Mouse (Mus musculus) cerebellum, adult 11 months (tissue): ENCODE measurements around the gene Shc1.

ENCODE experiments used
- DNase-seq: peaks from one replicate; pipeline ENCODE4 v3.0.0; 2022

Gene Shc1

GRCm38 (mm10) chr3:89390699-89391662 is 27.3 kb upstream of the Shc1 start:
- DNase-seq = peak; percentile 57

DNA sequence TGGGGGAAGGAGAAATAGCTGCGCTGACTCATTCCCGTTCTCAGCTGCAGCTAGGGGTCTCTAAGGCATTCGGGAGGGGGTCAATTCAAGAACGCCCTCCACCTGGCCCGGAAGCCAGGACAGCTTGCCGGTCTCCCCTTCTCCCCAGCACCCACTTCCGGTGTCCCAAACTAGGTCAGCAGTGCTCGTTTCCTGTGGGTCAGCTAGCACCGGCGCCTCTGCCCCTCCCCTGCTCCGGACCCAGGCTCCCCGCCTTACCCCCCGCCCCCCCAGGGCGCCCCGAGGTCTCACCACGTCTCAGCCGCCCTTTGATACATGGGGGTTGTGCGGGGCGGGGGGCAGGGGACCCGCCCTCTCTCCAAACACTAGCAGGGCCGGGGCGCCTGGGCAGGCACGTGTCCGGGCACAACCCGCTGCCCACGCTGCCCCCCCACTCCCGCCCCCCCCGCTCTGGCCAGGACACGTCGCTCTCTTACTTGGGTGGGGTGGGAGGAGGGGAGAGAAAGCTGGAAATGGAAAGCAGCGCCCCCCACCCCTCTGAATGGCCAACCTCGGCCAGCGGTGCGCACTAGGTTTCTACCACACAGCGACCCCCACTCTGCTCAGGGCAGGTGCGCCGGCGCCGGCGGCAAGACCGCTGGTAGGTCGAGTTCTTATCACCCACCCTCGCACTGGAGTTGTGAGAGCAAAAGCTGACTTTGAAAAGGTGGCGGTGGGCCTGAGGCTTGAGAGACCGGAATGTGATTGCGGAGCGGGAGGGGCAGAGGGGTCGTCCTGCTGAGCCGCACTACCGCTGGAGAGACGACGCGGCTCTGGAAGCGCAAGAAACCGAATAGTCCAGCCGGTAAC is 26.4 kb upstream of the Shc1 start:
- peak; percentile 61 for DNase-seq

- peak; percentile 59 for DNase-seq
Observed at GRCm38 (mm10) chr3:89392871-89393311, 25.4 kb upstream of the Shc1 start.

DNA sequence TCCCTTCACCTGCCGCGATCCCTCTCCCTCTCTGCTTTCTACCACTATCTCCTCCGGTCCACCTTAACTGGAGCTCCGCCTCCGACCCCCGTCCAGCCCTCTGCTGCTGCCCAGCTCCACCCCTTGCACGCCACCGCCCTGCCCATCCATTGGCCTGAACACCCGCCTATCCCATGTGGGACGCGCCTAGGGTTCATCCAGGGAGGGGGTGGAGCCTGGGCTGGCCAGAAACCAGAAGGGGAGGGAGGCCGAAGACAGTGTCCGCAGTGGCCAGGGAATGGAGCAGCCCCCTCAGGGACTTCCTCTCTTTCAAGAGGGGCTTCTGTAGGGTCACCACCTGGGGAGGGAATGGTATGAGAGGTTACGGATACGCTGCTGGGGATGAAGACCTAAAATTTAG is 24.6 kb upstream of the Shc1 start:
- peak; percentile 99 for DNase-seq

DNA sequence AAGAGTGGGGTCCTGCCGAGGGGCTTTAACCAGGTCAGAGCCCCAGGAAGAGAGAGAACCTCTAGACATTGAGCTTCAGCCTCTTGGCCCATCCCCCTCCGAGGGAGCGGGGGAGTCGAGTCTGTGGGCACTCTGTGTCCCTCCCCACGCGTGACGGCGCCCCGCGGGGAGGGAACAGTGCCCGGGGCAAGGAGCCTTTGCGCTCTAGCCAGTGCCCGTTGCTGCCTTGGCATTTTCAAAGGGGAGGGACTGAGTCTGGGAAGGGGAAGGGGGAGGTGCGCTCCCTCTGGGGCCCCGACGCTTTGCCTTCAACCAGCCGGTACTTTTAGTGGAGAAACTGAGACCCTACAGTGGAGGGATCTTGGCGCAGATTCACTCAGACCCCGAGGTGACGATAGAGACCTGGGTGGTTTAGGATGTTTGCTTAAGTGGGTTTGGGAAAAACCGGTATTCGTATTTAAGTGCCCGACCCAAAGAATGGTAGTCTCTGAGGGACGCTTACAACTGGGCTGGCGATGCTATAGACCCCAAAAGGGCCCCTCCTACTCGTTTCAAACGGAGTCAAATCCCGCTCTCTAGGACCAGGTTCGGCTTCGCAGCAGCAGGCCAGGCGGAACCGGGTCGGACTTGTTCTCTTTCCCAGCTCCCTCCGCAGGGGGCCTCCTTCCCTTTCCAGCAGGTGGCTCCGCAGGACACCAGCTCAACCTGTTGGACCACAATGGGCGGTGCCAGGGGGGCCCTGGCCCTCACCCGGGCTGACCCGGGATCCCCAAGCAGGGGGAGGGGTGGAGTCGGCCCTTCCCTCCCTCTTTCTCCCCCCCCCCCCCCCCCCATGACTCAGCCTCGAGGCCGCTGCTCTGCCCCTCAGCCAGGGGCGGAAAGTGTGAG is 24.0 kb upstream of the Shc1 start, which contains the start of gene Zbtb7b:
Gene Zbtb7b (minus strand): TSS at position 771 of the 888 bp plus-strand sequence.
- peak; percentile 87 for DNase-seq

- DNase-seq = peak; percentile 84
Observed at GRCm38 (mm10) chr3:89394894-89395256, 23.4 kb upstream of the Shc1 start.

DNA sequence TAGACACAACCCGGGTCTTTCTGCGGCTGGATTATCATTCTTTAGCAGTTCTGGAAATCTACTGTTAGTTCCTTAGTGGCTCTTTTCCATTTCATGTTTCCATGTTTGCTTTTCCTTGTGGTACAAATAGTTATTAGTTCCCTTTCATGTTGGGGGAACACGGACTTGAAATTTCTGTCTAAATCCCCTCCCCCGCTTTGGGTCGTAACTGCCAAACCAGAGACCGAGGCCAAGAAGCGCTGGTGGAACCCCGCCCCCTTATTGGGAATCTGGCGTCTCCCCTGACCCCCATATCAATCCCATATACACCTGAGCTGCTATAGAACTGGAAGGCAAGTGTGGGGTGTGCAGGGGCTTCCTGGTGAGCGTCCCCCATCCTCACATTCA is 22.8 kb upstream of the Shc1 start:
- no peak for DNase-seq

- DNase-seq = peak; percentile 65
Observed at GRCm38 (mm10) chr3:89395806-89396653, 22.2 kb upstream of the Shc1 start.

DNA sequence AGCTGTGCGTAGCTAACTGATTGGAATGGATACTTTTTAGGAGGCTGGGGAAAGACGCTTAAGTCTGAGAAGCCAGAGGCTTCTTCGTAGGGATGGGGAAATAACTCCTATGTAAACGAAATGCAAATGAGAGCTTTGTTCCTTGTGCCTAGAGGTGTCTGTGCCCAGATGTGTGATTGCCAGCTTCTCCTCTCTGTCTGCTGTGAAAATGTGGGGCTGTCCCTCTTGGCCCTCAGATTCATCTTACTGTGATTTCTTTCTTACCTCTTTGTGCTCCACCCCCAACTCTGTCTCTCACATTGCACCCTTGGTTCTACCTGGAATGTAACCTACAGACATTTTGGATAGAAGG is 21.6 kb upstream of the Shc1 start:
- no peak for DNase-seq

GRCm38 (mm10) chr3:89401329-89401728 is 16.9 kb upstream of the Shc1 start:
- no peak for DNase-seq

DNA sequence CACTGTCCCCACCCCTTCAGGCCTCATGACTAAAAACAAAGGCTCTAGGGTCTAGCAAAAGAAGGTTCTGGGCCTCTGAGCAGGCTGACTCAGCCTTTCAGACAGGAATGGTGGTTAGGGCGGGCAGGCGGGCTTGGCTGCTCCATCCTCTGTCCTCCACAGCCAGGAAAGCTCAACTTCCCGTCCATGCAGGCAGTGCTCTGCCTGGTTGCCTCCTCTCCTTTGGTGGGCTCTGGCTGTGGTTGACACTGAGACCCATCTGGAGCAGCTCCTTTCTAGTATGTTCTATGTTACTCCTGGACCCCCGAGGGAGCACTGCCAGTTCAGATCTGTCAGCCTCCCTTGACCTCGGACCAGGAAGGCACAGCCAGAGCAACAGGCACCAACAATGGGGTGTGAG is 15.6 kb upstream of the Shc1 start, which contains the start of gene Lenep:
Gene Lenep (minus strand): TSS at position 101 of the 400 bp plus-strand sequence.
- DNase-seq = no peak

DNA sequence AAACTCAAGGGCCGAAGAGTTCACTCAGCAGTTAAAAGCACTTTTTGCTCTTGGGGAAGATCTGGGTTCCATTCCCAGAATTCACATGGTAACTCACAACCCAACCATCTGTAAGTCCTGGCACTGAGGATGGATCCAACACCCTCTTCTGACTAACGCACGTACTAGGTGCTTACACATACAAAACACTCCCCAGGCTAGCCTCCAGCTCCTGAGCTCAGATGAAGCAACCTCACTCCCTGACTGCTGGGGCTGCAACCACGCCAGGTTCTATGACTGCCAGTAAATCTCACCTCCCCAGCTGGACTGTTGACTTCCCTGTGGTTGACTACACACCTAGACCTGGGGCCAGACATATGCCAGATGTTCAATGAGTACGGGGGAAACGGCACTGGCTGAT is 11.4 kb upstream of the Shc1 start:
- DNase-seq = no peak

- no peak for DNase-seq
Observed at GRCm38 (mm10) chr3:89408448-89408847, 9.8 kb upstream of the Shc1 start.

- no peak for DNase-seq
Observed at GRCm38 (mm10) chr3:89409701-89410100, 8.5 kb upstream of the Shc1 start.

GRCm38 (mm10) chr3:89410864-89411263 is 7.4 kb upstream of the Shc1 start:
- DNase-seq = no peak

- peak; percentile 99 for DNase-seq
Observed at GRCm38 (mm10) chr3:89411490-89412393, 6.5 kb upstream of the Shc1 start, which contains the start of gene Flad1. Gene Flad1, minus strand, starts transcription at chr3:89411870.

DNA sequence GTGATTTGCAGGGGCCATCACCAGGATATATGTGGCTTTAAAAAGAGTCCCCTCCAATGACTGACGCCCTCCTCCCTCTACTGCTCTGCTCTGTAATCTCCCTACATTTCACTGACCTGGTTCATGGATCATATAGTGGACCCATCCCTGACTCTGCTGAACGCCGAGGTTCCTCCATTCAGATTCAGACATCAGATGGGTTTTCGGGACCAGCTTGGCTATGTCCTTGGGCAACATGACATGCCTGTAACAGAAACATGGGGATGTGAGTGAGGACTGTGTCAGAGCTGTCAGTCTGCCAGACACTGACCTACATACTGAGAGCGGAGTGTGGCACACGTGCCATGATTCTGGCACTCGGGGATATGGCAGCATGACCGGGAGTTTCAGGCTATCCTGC is 2.1 kb upstream of the Shc1 start:
- DNase-seq = no peak

DNA sequence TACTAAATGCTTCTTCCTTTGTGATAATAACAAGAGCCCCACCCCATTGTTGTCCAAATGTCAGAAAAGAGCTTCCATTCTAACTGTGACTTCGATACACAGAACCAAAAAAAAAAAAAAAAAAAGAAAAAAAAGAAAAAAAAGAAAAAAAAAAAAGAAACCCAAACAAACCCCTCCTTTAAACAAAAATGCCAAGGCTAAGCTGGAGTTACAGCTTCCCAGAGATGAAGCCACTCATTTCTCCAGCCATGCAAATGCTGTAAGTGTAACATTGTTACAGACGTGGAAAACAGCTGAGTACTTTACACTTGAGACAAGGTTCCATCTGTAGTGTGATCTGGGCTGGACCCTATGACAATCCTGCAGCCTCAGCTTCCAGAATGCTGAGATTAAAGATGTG is 1.1 kb upstream of the Shc1 start:
- no peak for DNase-seq

DNA sequence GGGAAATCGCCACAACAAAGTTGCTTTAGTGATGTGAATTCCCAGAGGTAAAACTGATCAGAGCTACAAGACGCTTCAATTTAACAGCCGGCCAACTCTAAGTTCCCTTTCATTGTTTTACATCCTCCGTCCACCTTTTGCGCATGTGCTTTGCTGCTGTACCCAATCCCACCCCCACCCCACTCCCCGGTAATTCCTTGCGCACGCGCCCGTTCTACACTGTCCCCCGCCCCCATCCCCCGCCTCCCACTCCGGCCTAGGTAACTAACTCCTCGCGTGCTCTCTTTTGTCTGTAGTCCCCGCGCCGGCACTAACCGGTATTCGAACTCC is 438 bp upstream of the Shc1 start:
- no peak for DNase-seq

DNA sequence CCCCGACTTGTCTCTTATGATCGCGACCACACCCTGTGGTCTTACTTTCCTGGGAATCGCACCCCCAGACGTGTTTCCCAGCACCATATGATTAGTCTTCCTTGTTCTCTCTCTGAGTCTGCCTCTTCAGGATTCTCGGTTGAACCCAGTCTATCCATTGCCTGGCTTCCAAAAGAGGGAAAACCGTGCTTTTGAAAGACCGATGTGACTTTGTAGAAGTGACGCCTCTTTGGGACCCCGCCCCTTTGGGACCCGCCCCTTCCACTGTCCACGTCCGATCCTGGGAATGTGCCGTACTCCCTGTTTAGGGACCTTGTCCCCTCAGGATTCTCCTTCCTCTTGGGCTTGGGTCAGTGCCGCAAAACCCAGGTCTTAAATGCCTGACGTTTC is 613 bp downstream of the Shc1 start:
- DNase-seq = no peak

- no peak for DNase-seq
Observed at GRCm38 (mm10) chr3:89419571-89419970, 1.3 kb downstream of the Shc1 start.
